Mouse (Mus musculus) embryonic facial prominence, embryonic 14.5 days (tissue): ENCODE data around the gene 5330417C22Rik. TPM values are rescaled to one million over a fixed set of nuclear protein-coding genes. Genes with fewer than 3 reads are reported as not detected.
A peak's percentile ranks its signal among the peaks of the same experiment; 100 is the strongest.

ENCODE experiments used
- ATAC-seq: fragments of 200-750 bp; cut with Nextera tagmentation; 2 replicates; pipeline ENCODE4 v1.8.0; 2017; ENCODE audit warnings: low read depth, moderate number of reproducible peaks, moderate TSS enrichment
- DNase-seq: peaks from one replicate; pipeline ENCODE4 v3.0.0-alpha.2; 2015; ENCODE audit warnings: low spot score
- H3K27ac ChIP-seq: fragments of 300-500 bp; sonication (generic); replicated peaks from 2 replicates; pipeline ENCODE4 v1.5.1; 2014; ENCODE audit warnings: low read depth, mild to moderate bottlenecking, low read length, moderate library complexity
- H3K27me3 ChIP-seq: fragments of 300-500 bp; sonication (generic); replicated peaks from 2 replicates; pipeline ENCODE4 v1.6.1; 2014; ENCODE audit warnings: low read length; ENCODE audit not compliant: control insufficient read depth, insufficient read depth
- H3K36me3 ChIP-seq: fragments of 300-500 bp; sonication (generic); 2 replicates; pipeline ENCODE4 v1.6.1; 2014; ENCODE audit warnings: low read length, mixed read lengths; ENCODE audit not compliant: control insufficient read depth, insufficient read depth
- H3K4me1 ChIP-seq: fragments of 300-500 bp; sonication (generic); 2 replicates; pipeline ENCODE4 v1.6.1; 2014; ENCODE audit warnings: antibody characterized with exemption, low read length; ENCODE audit not compliant: control insufficient read depth, insufficient read depth
- H3K4me2 ChIP-seq: fragments of 300-500 bp; sonication (generic); 2 replicates; pipeline ENCODE4 v1.6.1; 2014; ENCODE audit warnings: low read depth, mild to moderate bottlenecking, low read length, moderate library complexity, mixed read lengths
- H3K4me3 ChIP-seq: fragments of 300-500 bp; sonication (generic); 2 replicates; pipeline ENCODE4 v1.5.1; 2014; ENCODE audit warnings: low read depth, mild to moderate bottlenecking, low read length
- H3K9ac ChIP-seq: fragments of 300-500 bp; sonication (generic); 2 replicates; pipeline ENCODE4 v1.6.1; 2014; ENCODE audit warnings: low read depth, mild to moderate bottlenecking, low read length, moderate library complexity, mixed read lengths
- H3K9me3 ChIP-seq: fragments of 300-500 bp; sonication (generic); 2 replicates; pipeline ENCODE4 v1.6.1; 2016; ENCODE audit warnings: low read length; ENCODE audit not compliant: control insufficient read depth
- WGBS: fragments of 180-500 bp; shearing (Covaris S2); extraction: QIAGEN DNeasy Blood & Tissue Kit; methylation state at CpG from one replicate; pipeline ENCODE4 v1.1.7; 2014; 5-methylcytosine and 5-hydroxymethylcytosine counted together
- polyA plus RNA-seq: library from polyadenylated mRNA; unstranded; fragments of >200 nt; fragmentation: Nextera tagmentation; extraction: Ambion mirVana; gene quantifications from 2 replicates; pipeline ENCODE4 v1.2.1, GENCODE M21; 2014

5330417C22Rik gene
- polyA plus RNA-seq, 1 experiment from 2014 or later: 2.2 TPM

DNA sequence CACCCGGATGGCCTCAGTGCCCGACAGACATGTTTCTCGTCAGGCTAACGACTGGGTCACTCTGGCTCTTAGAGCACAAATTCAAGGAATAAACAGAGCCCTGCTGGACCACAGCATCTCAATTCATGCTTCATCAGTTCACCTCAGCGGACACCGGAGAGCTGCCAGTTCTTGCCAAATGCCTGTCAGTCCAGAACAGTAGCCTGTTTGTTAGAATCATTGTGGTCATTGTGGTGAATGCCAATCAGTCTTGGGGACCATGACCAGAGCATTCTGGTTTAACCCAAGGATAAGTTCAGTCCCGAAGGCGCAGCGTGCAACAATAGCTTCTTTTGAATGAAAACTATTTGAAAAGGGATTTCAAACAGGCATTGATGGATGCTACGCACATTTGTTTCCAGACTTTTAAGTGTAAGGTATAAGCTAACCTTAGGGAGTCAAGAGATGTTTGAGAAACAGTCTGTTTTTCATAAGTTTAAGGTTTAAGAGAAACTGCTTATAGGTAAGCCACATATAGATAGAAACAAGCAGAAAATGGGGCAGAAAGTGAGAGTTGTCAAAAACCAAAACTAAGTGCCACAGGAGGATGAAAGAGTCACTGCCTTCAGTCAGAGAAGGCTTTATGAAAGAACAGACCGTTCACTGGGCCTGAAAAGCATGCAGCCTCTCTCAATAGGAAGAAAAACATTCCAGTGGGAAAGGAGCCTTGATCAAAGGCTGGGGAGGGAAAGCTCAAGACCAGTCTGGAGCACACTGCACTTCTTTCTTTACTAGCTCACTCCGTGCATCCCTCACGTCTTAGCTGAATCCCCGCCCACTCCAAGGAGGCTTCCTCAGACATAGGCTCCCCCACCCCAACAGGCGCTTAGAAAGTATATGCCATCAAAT, 31.9 kb upstream of the 5330417C22Rik start:
- no peaks in the 10 kb centered on the region for H3K9me3 ChIP-seq
- H3K9ac ChIP-seq: no peak overlapping the region
- peaks cover 8% of the 10 kb centered on the region for H3K4me1 ChIP-seq
- H3K4me3 ChIP-seq: no peak overlapping the region
- H3K27me3 ChIP-seq: no peaks in the 10 kb centered on the region
- H3K4me2 ChIP-seq: no peak overlapping the region
- 25% methylated on average over 15 of the region's 15 CpGs for WGBS
- H3K27ac ChIP-seq: peak overlapping the region; percentile 34
- no peak for ATAC-seq
- peak; percentile 60 for DNase-seq
- H3K36me3 ChIP-seq: no peaks in the 10 kb centered on the region

DNA sequence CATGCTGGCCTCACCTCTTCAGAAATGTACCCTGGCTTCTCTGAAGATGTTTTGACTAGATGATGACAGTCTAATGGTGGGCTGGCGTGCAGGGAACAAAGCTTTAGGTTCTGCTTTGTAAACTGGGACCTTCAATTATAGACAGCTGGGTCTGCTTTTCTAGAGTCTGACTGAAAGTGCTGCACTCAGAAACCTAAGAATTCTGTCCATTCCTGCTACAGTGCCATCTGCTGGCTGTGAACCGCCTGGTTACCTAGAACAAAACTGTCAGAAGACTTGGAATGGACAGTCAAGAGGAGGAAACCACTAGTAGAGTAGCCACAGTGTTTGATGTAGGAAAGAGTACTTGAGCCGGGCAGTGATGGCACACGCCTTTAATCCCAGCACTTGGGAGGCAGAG, 27.0 kb upstream of the 5330417C22Rik start:
- Histone ChIP-seq H3K36me3 (peaks cover 21% of the 10 kb centered on the region), H3K4me2 (peak overlapping the region; percentile 66), H3K9me3 (no peaks in the 10 kb centered on the region), H3K9ac (peak overlapping the region; percentile 89), H3K27ac (peak overlapping the region; percentile 87), H3K27me3 (no peaks in the 10 kb centered on the region), H3K4me3 (peak overlapping the region; percentile 78), H3K4me1 (peaks cover 4% of the 10 kb centered on the region; the same call in 1 of the 2 replicates)
- WGBS: 5% methylated on average over 4 of the region's 4 CpGs
- ATAC-seq (peak; percentile 4; the same call in 1 of the 2 replicates), DNase-seq (peak; percentile 92)

DNA sequence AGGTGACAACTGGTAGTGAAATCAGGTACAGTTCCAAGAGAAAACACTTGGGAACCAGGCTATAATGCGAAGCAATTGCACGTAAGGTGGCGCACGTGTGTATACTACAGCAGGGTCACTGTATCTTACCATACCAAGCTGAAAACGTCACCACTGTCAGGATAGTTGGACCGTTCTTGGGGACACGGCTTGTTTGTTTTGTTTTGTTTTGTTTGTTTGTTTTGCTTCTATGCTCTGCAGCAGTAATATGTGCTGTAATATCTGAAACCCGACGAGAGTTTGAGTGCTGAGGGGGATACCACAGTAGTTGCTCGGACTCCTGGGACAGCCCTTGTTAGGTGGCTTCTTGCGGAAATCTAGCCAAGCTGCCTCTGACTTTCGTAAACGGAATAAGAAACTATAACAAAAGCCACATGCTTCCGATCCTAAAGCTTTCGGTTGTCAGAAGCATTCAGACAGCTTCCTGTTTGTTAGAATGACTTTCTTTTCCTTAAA, 26.5 kb upstream of the 5330417C22Rik start:
- Histone ChIP-seq H3K27ac (peak overlapping the region; percentile 87), H3K4me1 (peaks cover 4% of the 10 kb centered on the region; the same call in 1 of the 2 replicates), H3K36me3 (peaks cover 25% of the 10 kb centered on the region), H3K27me3 (no peaks in the 10 kb centered on the region), H3K4me2 (peak overlapping the region; percentile 66), H3K9ac (peak overlapping the region; percentile 89), H3K4me3 (peak overlapping the region; percentile 78), H3K9me3 (no peaks in the 10 kb centered on the region)
- peak; percentile 70 for ATAC-seq
- 4% methylated on average over 15 of the region's 15 CpGs for WGBS
- peak; percentile 82 for DNase-seq

DNA sequence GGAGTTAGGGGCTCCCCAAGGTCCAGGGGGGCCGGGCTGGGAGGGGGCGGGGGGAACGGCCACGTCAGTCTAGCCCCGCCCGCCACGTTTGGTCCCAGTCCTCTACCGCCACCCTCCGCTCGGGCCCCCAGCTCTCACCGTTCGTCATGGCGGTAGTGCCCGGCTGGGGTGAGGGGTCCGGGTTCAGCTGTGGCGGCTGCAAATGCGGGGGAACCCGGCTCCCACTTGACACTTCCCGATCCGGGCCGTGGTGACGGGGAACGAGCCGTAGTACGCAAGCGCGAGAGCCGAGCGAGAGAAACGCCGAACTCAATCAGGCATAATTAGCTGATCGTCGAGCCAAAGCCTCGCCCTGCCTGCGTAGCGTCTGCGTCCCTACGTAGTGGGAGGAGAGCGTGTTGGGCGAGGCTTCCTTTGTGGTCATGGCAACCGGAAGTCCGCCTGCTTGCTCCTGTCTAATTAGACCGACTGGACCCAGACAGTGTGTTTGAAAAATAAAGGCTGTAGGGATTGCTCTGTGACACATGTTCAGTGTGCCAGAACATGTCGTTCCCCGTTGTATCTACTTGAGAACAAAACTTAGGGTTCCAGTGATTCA, 25.9 kb upstream of the 5330417C22Rik start, which contains the start of gene Tmem167b:
Gene Tmem167b (minus strand): TSS at position 334 of the 598 bp plus-strand sequence.
- H3K27me3 ChIP-seq: no peaks in the 10 kb centered on the region
- DNase-seq: peak; percentile 100
- ATAC-seq: peak; percentile 98
- WGBS: under 1% methylated on average over 39 of the region's 45 CpGs
- H3K4me2 ChIP-seq: peak within 1 kb of the TSS; percentile 66
- H3K4me1 ChIP-seq: peaks cover 4% of the 10 kb centered on the region; the same call in 1 of the 2 replicates
- no peaks in the 10 kb centered on the region for H3K9me3 ChIP-seq
- H3K4me3 ChIP-seq: peak within 1 kb of the TSS; percentile 78
- peak within 1 kb of the TSS; percentile 89 for H3K9ac ChIP-seq
- peak within 1 kb of the TSS; percentile 87 for H3K27ac ChIP-seq
- peaks cover 30% of the 10 kb centered on the region for H3K36me3 ChIP-seq

DNA sequence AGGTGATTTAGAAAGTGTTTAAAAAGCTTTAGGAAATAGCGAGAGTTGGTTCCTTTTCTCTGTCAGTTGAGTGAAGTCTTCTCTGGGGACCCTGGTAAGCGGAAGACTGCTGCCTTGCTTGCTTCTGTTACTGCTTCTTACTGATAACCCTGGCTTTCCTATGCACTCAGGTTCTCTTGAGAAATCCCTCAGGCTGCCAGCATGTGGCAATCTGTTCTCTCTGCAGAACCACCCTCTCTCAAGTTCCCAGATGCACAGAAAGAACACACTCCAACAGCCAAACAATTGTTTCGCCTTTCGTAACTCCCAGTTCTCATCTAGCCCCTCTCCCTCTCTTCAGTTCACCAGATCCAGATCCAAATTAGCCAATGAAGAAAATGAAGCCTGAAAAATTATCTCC, 21.6 kb upstream of the 5330417C22Rik start:
- Histone ChIP-seq H3K36me3 (peaks cover 36% of the 10 kb centered on the region), H3K4me1 (peaks cover 4% of the 10 kb centered on the region; the same call in 1 of the 2 replicates), H3K4me2 (no peak overlapping the region), H3K27me3 (no peaks in the 10 kb centered on the region), H3K9me3 (no peaks in the 10 kb centered on the region), H3K4me3 (no peak overlapping the region), H3K27ac (no peak overlapping the region), H3K9ac (no peak overlapping the region)
- DNase-seq (no peak), ATAC-seq (no peak)
- WGBS: 95% methylated on average over 4 of the region's 4 CpGs

DNA sequence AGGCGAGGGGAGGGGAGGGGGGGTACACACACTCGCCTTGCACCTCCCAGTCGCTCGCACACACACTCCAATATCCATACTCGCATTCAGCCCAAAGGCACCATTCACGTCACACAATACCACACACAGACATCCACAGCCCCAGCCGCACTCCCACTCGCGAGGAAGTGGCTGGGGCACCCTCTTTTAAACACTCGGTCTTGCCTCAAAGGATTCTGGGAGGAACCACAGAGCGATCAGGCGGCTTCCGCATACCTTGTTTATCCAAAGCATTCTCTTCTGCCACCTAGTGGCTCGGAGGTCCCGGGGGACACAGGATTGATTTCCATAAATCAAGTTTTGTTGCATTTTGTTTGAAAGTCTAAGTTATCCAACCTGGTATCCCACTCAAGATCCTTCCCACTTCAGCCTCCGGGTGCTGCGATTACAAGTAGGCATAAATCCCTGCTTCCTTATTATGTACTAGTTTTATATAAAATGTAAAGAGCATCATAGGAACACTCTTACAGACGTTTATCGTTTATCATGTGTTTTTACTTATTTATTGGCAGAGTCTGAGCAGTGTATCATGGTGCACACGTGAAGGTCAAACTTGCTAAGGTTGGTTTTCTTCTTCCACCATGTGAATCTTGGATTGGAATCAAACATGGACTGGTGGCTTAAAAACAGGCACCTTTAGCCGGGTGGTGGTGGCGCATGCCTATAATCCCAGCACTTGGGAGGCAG, 18.4 kb upstream of the 5330417C22Rik start:
- Histone ChIP-seq H3K4me2 (peak overlapping the region; percentile 72), H3K36me3 (peaks cover 29% of the 10 kb centered on the region), H3K9me3 (no peaks in the 10 kb centered on the region), H3K4me1 (no peaks in the 10 kb centered on the region), H3K27me3 (no peaks in the 10 kb centered on the region), H3K9ac (peak overlapping the region; percentile 93), H3K27ac (peak overlapping the region; percentile 85), H3K4me3 (peak overlapping the region; percentile 76)
- WGBS: 15% methylated on average over 22 of the region's 22 CpGs
- ATAC-seq (peak; percentile 97), DNase-seq (peak; percentile 99)

DNA sequence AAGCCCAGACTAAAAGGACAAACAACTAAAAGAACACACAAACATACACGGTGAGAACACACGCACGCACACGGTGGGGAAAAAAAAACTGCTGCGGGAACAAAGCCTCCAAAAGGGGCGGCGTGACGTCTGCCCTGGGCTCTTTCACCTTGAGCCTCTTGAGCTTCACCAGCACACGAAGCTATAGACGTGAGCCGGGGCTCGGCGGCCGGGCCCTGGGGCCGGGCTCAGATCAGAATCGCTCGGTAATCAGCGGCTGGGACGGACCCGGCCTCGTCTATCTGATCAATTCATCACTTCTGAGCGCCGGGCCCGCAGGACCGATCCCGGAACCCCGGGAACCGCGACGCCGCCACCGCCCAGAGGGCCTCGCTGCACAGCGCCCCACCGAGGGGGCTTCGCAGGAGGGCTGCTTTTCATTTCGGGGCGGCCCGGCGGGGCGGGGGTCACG, 17.8 kb upstream of the 5330417C22Rik start:
- H3K4me2 ChIP-seq: peak overlapping the region; percentile 72
- DNase-seq (peak; percentile 21), ATAC-seq (peak; percentile 65)
- peaks cover 23% of the 10 kb centered on the region for H3K36me3 ChIP-seq
- peak overlapping the region; percentile 85 for H3K27ac ChIP-seq
- 0% methylated on average over 29 of the region's 42 CpGs for WGBS
- H3K9ac ChIP-seq: peak overlapping the region; percentile 93
- no peaks in the 10 kb centered on the region for H3K9me3 ChIP-seq
- no peaks in the 10 kb centered on the region for H3K4me1 ChIP-seq
- H3K4me3 ChIP-seq: peak overlapping the region; percentile 76
- no peaks in the 10 kb centered on the region for H3K27me3 ChIP-seq

DNA sequence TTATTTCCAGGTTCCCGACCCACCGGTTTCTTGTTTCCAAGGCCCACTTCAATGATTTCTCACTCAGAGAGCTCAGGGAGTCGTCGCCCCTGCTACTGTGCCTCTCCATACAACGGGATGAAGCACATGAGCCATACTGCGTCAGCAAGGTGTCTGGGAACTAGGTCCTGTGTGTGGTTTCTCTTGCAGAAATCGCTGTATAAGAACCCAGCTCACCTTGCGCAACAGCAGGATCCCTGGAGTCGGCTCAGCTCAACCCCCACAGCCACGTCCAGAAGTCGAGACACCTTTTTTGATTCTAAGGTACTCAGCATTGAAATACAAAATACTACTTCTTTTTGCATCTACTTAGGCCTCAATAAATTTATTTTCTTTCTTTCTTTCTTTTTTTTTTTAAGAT, 6.0 kb upstream of the 5330417C22Rik start:
- ATAC-seq (no peak), DNase-seq (no peak)
- H3K27me3 ChIP-seq: no peaks in the 10 kb centered on the region
- no peaks in the 10 kb centered on the region for H3K36me3 ChIP-seq
- H3K4me3 ChIP-seq: no peak overlapping the region
- no peaks in the 10 kb centered on the region for H3K9me3 ChIP-seq
- H3K9ac ChIP-seq: no peak overlapping the region
- no peak overlapping the region for H3K4me2 ChIP-seq
- WGBS: 79% methylated on average over 11 of the region's 11 CpGs
- H3K27ac ChIP-seq: no peak overlapping the region
- H3K4me1 ChIP-seq: peaks cover 4% of the 10 kb centered on the region; the same call in 1 of the 2 replicates
